Mouse (Mus musculus) small intestine, adult 2 months (tissue): ENCODE measurements at regions not wholly inside any gene's neighbourhood (a gene's known extent, or its start where the extent isn't known, plus 50 kb on each side); places are given as distances from the start of the nearest gene placed in this dataset.

Source experiments
- CTCF ChIP-seq: fragments of 200-500 bp; IDR thresholded peaks from 2 replicates; pipeline ENCODE4 v1.5.1; 2012; ENCODE audit warnings: low read depth, mild to moderate bottlenecking, control low read depth, inconsistent platforms, low read length, moderate library complexity, mixed read lengths; ENCODE audit not compliant: insufficient replicate concordance, insufficient read length; ENCODE audit errors: extremely low read depth
- POLR2A ChIP-seq: fragments of 200-500 bp; IDR thresholded peaks from 2 replicates; pipeline ENCODE4 v1.6.1; 2012; ENCODE audit warnings: low read depth, mild to moderate bottlenecking, control low read depth, inconsistent platforms, low read length, moderate library complexity

GRCm38 (mm10) chr6:98575227-98575626 is 232.7 kb upstream of the Gm765 start:
- no peak for TF ChIP-seq POLR2A
- TF ChIP-seq CTCF: no peak
